Mouse (Mus musculus): ENCODE measurements around the gene Afap1.

GRCm38 (mm10) chr5:35916666-35917065, 23.5 kb downstream of the Afap1 start:
- TF ChIP-seq POLR2AphosphoS2 (IDR thresholded peaks at IDR 0.05; ENCODE audit: insufficient read length, low read depth) (no peak), TCF12 (IDR thresholded peaks at IDR 0.05; ENCODE audit: insufficient read depth, poor library complexity, severe bottlenecking) (no peak), POLR2A (IDR thresholded peaks at IDR 0.05; ENCODE audit: insufficient read length, low read depth) (no peak), SRF (IDR thresholded peaks at IDR 0.05; ENCODE audit: control insufficient read depth, insufficient read length, low read depth) (no peak), MYOG (IDR thresholded peaks at IDR 0.05; ENCODE audit: control insufficient read depth in 1 of 3, insufficient read depth in 1 of 3, insufficient read length in 2 of 3, low read depth in 2 of 3) (no peak), MAX (IDR thresholded peaks at IDR 0.05; ENCODE audit: low read depth) (no peak), E2F4 (IDR thresholded peaks at IDR 0.05; ENCODE audit: insufficient read depth) (no peak), USF1 (IDR thresholded peaks at IDR 0.05; ENCODE audit: low read depth) (no peak)
